Mouse (Mus musculus): ENCODE measurements around the gene Tenm4. TPM values are rescaled to one million over a fixed set of nuclear protein-coding genes. Genes with fewer than 3 reads are reported as not detected.

Gene Tenm4
- polyA plus RNA-seq, 1 experiment from 2014 or later, result 31.3 TPM

GRCm38 (mm10) chr7:96171596-96172563, 834 bp downstream of the Tenm4 start:
- H3K27me3 ChIP-seq (replicated peaks; ENCODE audit: control insufficient read depth, insufficient read depth, low read length), result no peaks in the 10 kb centered on the region; the same call in 1 of the 2 replicates
- ATAC-seq (ENCODE audit: low read depth), result peak; percentile 23; the same call in 1 of the 2 replicates
- no peaks in the 10 kb centered on the region for H3K9me3 ChIP-seq (ENCODE audit: control insufficient read depth, low read length)
- H3K27ac ChIP-seq (replicated peaks; ENCODE audit: low read depth, low read length), result no peak overlapping the region
- peak overlapping the region; percentile 33 for H3K4me2 ChIP-seq (ENCODE audit: low read depth, low read length)
- no peak overlapping the region for H3K4me3 ChIP-seq (ENCODE audit: low read depth, low read length)
- H3K9ac ChIP-seq (ENCODE audit: low read depth, low read length), result no peak overlapping the region
- H3K36me3 ChIP-seq (ENCODE audit: control insufficient read depth, insufficient read depth, low read length), result no peaks in the 10 kb centered on the region
- DNase-seq (ENCODE audit: low spot score), result peak; percentile 34
- 42% methylated on average over 11 of the region's 11 CpGs for WGBS
- H3K4me1 ChIP-seq (ENCODE audit: control insufficient read depth, insufficient read depth, low read length), result peaks cover 7% of the 10 kb centered on the region

GRCm38 (mm10) chr7:96176781-96177180, 5.7 kb downstream of the Tenm4 start:
- 82% methylated on average over 8 of the region's 8 CpGs for WGBS
- DNase-seq (ENCODE audit: low spot score), result no peak
- no peak overlapping the region for H3K27ac ChIP-seq (replicated peaks; ENCODE audit: low read depth, low read length)
- H3K36me3 ChIP-seq (ENCODE audit: control insufficient read depth, insufficient read depth, low read length), result no peaks in the 10 kb centered on the region
- H3K9me3 ChIP-seq (ENCODE audit: control insufficient read depth, low read length), result no peaks in the 10 kb centered on the region
- no peak for ATAC-seq (ENCODE audit: low read depth)
- H3K4me1 ChIP-seq (ENCODE audit: control insufficient read depth, insufficient read depth, low read length), result peaks cover under 1% of the 10 kb centered on the region; the same call in 1 of the 2 replicates
- H3K4me3 ChIP-seq (ENCODE audit: low read depth, low read length), result no peak overlapping the region
- H3K27me3 ChIP-seq (replicated peaks; ENCODE audit: control insufficient read depth, insufficient read depth, low read length), result no peaks in the 10 kb centered on the region
- H3K9ac ChIP-seq (ENCODE audit: low read depth, low read length), result no peak overlapping the region
- H3K4me2 ChIP-seq (ENCODE audit: low read depth, low read length), result no peak overlapping the region

- DNase-seq (ENCODE audit: low spot score) (peak; percentile 51), ATAC-seq (ENCODE audit: low read depth) (no peak)
- no peak overlapping the region for H3K4me3 ChIP-seq (ENCODE audit: low read depth, low read length)
- no peaks in the 10 kb centered on the region for H3K9me3 ChIP-seq (ENCODE audit: control insufficient read depth, low read length)
- H3K27ac ChIP-seq (replicated peaks; ENCODE audit: low read depth, low read length), result no peak overlapping the region
- no peak overlapping the region for H3K9ac ChIP-seq (ENCODE audit: low read depth, low read length)
- H3K4me1 ChIP-seq (ENCODE audit: control insufficient read depth, insufficient read depth, low read length), result no peaks in the 10 kb centered on the region
- WGBS, result 56% methylated on average over 4 of the region's 4 CpGs
- no peaks in the 10 kb centered on the region for H3K36me3 ChIP-seq (ENCODE audit: control insufficient read depth, insufficient read depth, low read length)
- H3K4me2 ChIP-seq (ENCODE audit: low read depth, low read length), result no peak overlapping the region
- H3K27me3 ChIP-seq (replicated peaks; ENCODE audit: control insufficient read depth, insufficient read depth, low read length), result no peaks in the 10 kb centered on the region
Observed at GRCm38 (mm10) chr7:96181751-96182150, 10.7 kb downstream of the Tenm4 start.

GRCm38 (mm10) chr7:96183195-96183594, 12.1 kb downstream of the Tenm4 start:
- DNase-seq (ENCODE audit: low spot score) (no peak), ATAC-seq (ENCODE audit: low read depth) (no peak)
- H3K4me3 ChIP-seq (ENCODE audit: low read depth, low read length), result no peak overlapping the region
- 95% methylated on average over 1 of the region's 1 CpGs for WGBS
- H3K9ac ChIP-seq (ENCODE audit: low read depth, low read length), result no peak overlapping the region
- no peak overlapping the region for H3K27ac ChIP-seq (replicated peaks; ENCODE audit: low read depth, low read length)
- no peaks in the 10 kb centered on the region for H3K9me3 ChIP-seq (ENCODE audit: control insufficient read depth, low read length)
- no peaks in the 10 kb centered on the region for H3K4me1 ChIP-seq (ENCODE audit: control insufficient read depth, insufficient read depth, low read length)
- no peaks in the 10 kb centered on the region for H3K27me3 ChIP-seq (replicated peaks; ENCODE audit: control insufficient read depth, insufficient read depth, low read length)
- H3K36me3 ChIP-seq (ENCODE audit: control insufficient read depth, insufficient read depth, low read length), result no peaks in the 10 kb centered on the region
- no peak overlapping the region for H3K4me2 ChIP-seq (ENCODE audit: low read depth, low read length)

GRCm38 (mm10) chr7:96185411-96185810, 14.4 kb downstream of the Tenm4 start:
- H3K4me2 ChIP-seq (ENCODE audit: low read depth, low read length), result no peak overlapping the region
- no peak for DNase-seq (ENCODE audit: low spot score)
- 72% methylated on average over 9 of the region's 9 CpGs for WGBS
- H3K27ac ChIP-seq (replicated peaks; ENCODE audit: low read depth, low read length), result no peak overlapping the region
- no peak for ATAC-seq (ENCODE audit: low read depth)
- no peaks in the 10 kb centered on the region for H3K4me1 ChIP-seq (ENCODE audit: control insufficient read depth, insufficient read depth, low read length)
- H3K27me3 ChIP-seq (replicated peaks; ENCODE audit: control insufficient read depth, insufficient read depth, low read length), result no peaks in the 10 kb centered on the region
- no peaks in the 10 kb centered on the region for H3K36me3 ChIP-seq (ENCODE audit: control insufficient read depth, insufficient read depth, low read length)
- no peak overlapping the region for H3K4me3 ChIP-seq (ENCODE audit: low read depth, low read length)
- H3K9me3 ChIP-seq (ENCODE audit: control insufficient read depth, low read length), result no peaks in the 10 kb centered on the region
- no peak overlapping the region for H3K9ac ChIP-seq (ENCODE audit: low read depth, low read length)

- ATAC-seq (ENCODE audit: low read depth) (no peak), DNase-seq (ENCODE audit: low spot score) (no peak)
- Histone ChIP-seq H3K27me3 (replicated peaks; ENCODE audit: control insufficient read depth, insufficient read depth, low read length) (no peaks in the 10 kb centered on the region), H3K27ac (replicated peaks; ENCODE audit: low read depth, low read length) (no peak overlapping the region), H3K4me2 (ENCODE audit: low read depth, low read length) (no peak overlapping the region), H3K9me3 (ENCODE audit: control insufficient read depth, low read length) (no peaks in the 10 kb centered on the region), H3K4me1 (ENCODE audit: control insufficient read depth, insufficient read depth, low read length) (no peaks in the 10 kb centered on the region), H3K9ac (ENCODE audit: low read depth, low read length) (no peak overlapping the region), H3K36me3 (ENCODE audit: control insufficient read depth, insufficient read depth, low read length) (no peaks in the 10 kb centered on the region), H3K4me3 (ENCODE audit: low read depth, low read length) (no peak overlapping the region)
- whole genome bisulfite sequencing, result 74% methylated on average over 10 of the region's 10 CpGs
Observed at GRCm38 (mm10) chr7:96203812-96204560, 32.9 kb downstream of the Tenm4 start.

- Histone ChIP-seq H3K4me3 (ENCODE audit: low read depth, low read length) (no peak overlapping the region), H3K4me2 (ENCODE audit: low read depth, low read length) (no peak overlapping the region), H3K27ac (replicated peaks; ENCODE audit: low read depth, low read length) (no peak overlapping the region), H3K27me3 (replicated peaks; ENCODE audit: control insufficient read depth, insufficient read depth, low read length) (no peaks in the 10 kb centered on the region), H3K9ac (ENCODE audit: low read depth, low read length) (no peak overlapping the region), H3K4me1 (ENCODE audit: control insufficient read depth, insufficient read depth, low read length) (no peaks in the 10 kb centered on the region; the same call in 1 of the 2 replicates), H3K36me3 (ENCODE audit: control insufficient read depth, insufficient read depth, low read length) (no peaks in the 10 kb centered on the region), H3K9me3 (ENCODE audit: control insufficient read depth, low read length) (no peaks in the 10 kb centered on the region)
- ATAC-seq (ENCODE audit: low read depth) (no peak), DNase-seq (ENCODE audit: low spot score) (no peak)
- WGBS, result 22% methylated on average over 10 of the region's 10 CpGs
Observed at GRCm38 (mm10) chr7:96204809-96205350, 33.8 kb downstream of the Tenm4 start.

- H3K27ac ChIP-seq (replicated peaks; ENCODE audit: low read depth, low read length), result no peak overlapping the region
Observed at GRCm38 (mm10) chr7:96207071-96207470, 36.0 kb downstream of the Tenm4 start.

More at GRCm38 (mm10) chr7:96207071-96207470, 36.0 kb downstream of the Tenm4 start:
- Histone ChIP-seq H3K9ac (ENCODE audit: low read depth, low read length) (no peak overlapping the region), H3K4me2 (ENCODE audit: low read depth, low read length) (no peak overlapping the region), H3K27me3 (replicated peaks; ENCODE audit: control insufficient read depth, insufficient read depth, low read length) (no peaks in the 10 kb centered on the region; the same call in 1 of the 2 replicates), H3K4me1 (ENCODE audit: control insufficient read depth, insufficient read depth, low read length) (peaks cover 3% of the 10 kb centered on the region), H3K36me3 (ENCODE audit: control insufficient read depth, insufficient read depth, low read length) (no peaks in the 10 kb centered on the region), H3K4me3 (ENCODE audit: low read depth, low read length) (no peak overlapping the region), H3K9me3 (ENCODE audit: control insufficient read depth, low read length) (no peaks in the 10 kb centered on the region)
- DNase-seq (ENCODE audit: low spot score) (no peak), ATAC-seq (ENCODE audit: low read depth) (no peak)
- 65% methylated on average over 3 of the region's 3 CpGs for WGBS
